Mouse (Mus musculus) adrenal gland, adult (tissue): ENCODE data around the gene Ssc5d.

Experiments
- DNase-seq, 2 experiments: peaks; one replicate each; pipeline ENCODE4 v3.0.0; 2022 to 2023; ENCODE audit warnings: low spot score in 1 of 2; ENCODE audit not compliant: inconsistent age in 2 of 2

Gene Ssc5d

GRCm38 (mm10) chr7:4919096-4919495 lies 6.5 kb upstream of the Ssc5d start:
- DNase-seq = no peak

GRCm38 (mm10) chr7:4919971-4920370 lies 5.6 kb upstream of the Ssc5d start:
- DNase-seq = no peak

- no peak for DNase-seq
Observed at GRCm38 (mm10) chr7:4920496-4920895, 5.1 kb upstream of the Ssc5d start.

- DNase-seq = peak in 1 of 2 experiments; percentile 44
Observed at GRCm38 (mm10) chr7:4920976-4921823, 4.4 kb upstream of the Ssc5d start.

- no peak for DNase-seq
Observed at GRCm38 (mm10) chr7:4921824-4922482, 3.6 kb upstream of the Ssc5d start, which contains the start of gene Nat14. Gene Nat14 (plus strand): TSS chr7:4922028.

DNA sequence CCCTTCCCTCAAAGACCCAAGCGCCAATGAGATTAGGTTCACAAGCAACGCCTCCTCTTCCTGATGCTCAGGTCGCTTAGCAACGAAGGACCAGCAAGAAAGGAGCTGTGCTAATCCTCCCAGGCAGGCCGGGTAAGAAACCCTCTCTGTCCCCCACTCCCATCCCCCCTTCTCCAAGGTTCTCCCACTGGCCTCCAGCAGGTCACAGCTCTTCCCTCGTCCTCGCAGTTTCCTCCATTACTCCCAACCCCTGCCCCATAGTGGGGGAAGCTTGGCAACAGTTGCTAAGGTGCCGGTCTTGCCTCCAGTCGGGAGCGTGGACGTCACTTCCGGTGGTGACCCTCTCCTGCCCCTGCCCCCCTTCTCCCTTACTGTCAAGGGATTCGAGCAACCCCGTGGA lies 3.1 kb upstream of the Ssc5d start:
- peak; percentile 78 to 88 for DNase-seq

DNA sequence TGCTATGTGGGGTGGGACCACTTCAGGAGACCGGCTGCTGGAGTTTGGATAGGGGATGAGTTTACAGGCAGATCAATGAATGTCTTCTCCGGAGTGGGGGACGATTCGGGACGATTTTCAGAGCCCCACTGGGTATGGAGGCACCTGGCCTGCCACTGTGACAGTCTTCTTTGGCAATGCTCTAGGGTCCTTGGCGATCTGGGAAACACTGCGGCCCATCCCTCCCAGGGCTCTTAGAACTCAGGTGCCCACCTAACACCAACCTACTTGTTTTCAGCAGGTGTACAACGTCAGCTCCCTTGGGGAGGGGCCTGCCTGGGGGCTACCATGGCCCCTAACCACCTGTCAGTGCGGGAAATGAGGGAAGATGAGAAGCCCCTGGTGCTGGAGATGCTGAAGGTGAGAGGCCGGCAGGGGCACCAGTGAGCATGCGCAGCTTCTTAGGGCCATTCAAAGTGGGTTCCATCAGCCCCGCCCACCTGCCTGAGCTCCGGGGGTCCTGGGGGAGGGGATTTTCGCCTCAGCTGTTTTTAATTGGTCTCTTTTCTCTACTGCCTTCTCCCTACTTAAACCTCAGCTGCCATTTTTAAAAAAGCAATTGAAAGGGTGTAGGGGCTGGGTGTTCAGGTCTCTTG lies 2.5 kb upstream of the Ssc5d start:
- DNase-seq = peak in 1 of 2 experiments; percentile 77

DNA sequence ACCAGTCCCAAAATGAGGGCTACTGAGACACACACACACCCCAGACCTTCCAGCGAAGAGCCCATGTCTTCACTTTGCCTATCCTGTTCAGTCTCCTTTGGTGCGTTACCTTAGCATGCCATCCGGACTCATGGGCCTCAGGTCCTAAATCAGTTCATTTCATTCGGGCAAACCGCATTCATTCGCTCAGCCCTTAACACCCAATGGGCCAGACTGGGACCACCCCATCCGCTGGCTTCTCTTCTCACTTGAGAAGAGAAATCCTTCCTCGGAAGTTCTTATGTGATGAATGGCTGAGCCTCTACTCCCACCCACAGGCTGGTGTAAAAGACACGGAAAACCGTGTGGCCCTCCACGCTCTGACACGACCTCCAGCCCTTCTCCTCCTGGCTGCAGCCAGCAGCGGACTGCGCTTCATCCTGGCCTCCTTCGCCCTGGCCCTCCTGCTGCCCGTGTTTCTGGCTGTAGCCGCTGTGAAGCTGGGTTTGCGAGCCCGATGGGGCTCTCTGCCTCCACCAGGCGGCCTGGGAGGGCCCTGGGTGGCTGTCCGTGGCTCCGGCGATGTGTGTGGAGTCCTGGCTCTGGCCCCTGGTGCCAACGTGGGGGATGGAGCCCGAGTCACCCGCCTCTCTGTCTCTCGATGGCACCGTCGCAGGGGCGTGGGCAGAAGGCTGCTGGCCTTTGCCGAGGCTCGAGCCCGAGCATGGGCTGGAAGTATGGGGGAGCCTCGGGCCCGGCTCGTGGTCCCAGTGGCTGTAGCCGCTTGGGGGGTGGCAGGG lies 1.8 kb upstream of the Ssc5d start:
- DNase-seq = peak; percentile 72 to 83

DNA sequence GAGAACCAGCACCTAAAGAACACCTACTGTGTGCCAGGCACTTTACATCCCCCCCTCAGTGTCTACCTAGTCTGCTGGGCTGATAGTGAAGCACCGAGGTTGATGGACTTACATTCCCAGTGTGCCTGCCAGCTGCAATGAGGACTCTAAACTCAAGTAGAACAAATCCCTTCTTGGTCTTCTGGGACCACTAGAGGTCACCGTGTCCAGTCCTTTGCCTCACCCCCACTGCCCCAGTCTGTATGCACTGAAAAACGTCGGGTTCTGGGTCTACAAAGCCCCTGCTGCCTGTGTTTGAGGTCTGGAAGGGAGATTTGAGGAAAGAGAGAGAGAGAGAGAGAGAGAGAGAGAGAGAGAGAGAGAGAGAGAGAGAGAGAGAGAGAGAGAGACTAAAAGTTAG lies 1.1 kb upstream of the Ssc5d start:
- DNase-seq = peak in 1 of 2 experiments; percentile 53

DNA sequence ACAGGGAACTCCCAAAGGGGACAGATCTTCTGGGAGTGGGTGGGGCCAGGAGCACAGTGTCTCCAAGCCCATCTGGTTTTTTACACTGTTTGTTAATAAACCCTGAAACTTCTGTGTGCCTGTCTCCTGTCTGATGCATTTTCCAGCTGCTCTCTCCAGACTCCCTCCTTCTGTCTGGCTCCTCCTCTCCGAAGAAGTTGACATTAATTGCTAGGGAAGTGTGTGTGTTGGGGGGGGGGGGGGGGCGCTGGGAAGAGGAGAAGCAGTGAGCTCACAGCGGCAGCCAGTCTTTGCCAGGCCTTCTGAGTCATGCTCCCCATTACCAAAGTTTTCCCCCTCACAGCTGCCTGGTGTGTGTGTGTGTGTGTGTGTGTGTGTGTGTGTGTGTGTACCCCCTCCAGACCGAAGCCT lies 689 bp upstream of the Ssc5d start:
- peak; percentile 63 to 73 for DNase-seq

DNA sequence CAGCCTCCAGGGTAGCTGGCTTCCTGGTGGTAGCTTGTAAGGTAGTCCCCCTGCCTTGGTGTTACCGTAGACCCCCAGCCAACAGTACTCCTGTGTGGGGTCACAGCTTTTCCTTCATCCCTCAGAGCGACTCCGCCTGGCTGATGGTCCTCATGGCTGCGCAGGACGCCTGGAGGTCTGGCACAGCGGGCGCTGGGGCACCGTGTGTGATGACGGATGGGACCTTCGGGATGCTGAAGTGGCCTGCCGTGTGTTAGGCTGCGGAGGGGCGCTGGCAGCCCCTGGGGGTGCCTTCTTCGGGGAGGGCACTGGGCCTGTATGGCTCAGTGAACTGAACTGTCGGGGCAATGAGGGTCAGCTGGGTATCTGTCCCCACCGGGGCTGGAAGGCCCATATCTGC lies 1.3 kb downstream of the Ssc5d start:
- DNase-seq = no peak

GRCm38 (mm10) chr7:4927711-4928110 lies 2.1 kb downstream of the Ssc5d start:
- no peak for DNase-seq

DNA sequence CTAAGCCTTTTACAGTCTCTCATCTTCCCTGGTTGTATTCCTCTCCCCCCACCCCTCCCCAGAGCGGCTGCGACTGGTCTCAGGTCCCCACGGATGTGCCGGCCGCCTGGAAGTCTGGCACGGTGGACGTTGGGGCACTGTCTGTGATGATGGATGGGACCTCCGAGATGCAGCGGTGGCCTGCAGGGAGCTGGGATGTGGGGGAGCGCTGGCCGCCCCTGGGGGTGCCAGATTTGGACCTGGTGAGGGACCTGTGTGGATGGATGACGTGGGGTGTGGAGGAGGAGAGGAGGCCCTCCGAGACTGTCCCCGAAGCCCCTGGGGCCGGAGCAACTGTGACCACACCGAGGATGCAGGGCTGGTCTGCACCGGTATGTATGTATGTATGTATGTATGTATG lies 2.7 kb downstream of the Ssc5d start:
- DNase-seq = no peak

DNA sequence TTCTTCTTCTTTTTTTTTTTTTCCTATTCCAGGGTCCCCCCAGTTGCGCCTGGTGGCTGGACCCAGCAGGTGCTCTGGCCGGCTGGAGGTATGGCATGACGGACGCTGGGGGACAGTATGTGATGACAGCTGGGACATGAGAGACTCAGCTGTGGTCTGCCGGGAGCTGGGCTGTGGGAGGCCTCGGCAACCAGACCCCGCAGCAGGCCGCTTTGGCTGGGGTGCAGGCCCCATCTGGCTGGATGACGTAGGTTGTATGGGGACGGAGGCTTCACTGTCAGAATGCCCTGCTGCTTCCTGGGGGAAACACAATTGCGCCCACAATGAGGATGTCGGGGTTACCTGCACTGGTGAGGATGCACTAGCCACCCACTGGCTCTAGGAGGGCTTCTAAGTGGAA lies 7.5 kb downstream of the Ssc5d start:
- DNase-seq = no peak

- peak; percentile 47 to 71 for DNase-seq
Observed at GRCm38 (mm10) chr7:4934160-4934914, 8.8 kb downstream of the Ssc5d start.

DNA sequence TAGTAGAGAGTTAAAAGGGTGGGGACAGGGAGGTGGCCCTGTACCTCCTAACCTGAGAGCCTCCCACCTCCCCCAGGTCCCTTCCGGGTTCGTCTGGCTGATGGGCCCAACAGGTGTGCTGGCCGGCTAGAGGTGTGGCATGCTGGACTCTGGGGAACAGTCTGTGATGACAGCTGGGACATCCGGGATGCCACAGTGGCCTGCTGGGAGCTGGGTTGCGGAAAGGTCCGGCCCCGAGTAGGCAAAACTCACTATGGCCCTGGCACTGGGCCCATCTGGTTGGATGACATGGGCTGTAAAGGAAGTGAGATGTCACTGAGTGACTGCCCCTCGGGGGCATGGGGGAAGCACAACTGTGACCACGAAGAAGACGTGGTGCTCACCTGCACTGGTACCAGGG lies 11.2 kb downstream of the Ssc5d start:
- DNase-seq = peak in 1 of 2 experiments; percentile 13

GRCm38 (mm10) chr7:4937392-4937791 lies 11.8 kb downstream of the Ssc5d start:
- no peak for DNase-seq

DNA sequence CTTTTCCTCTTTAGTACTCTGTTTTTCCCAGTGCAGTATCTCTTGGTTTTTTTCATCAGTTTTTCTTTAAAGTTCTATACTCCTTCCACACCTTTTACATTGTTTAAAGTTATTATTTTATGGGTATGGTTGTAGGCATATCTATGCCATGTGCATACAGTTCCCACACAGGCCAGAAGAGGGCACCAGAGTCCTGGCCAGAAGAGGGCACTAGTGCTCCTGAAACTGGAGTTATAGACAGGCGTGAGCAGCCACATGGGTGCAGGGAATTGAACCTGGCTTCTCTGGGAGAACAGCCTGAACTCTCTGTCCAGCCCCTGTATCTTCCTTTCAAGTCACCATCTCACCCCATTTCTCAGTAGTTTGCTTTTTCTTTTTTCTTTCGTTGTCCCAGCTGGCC lies 12.9 kb downstream of the Ssc5d start:
- DNase-seq = peak; percentile 72 to 91

DNA sequence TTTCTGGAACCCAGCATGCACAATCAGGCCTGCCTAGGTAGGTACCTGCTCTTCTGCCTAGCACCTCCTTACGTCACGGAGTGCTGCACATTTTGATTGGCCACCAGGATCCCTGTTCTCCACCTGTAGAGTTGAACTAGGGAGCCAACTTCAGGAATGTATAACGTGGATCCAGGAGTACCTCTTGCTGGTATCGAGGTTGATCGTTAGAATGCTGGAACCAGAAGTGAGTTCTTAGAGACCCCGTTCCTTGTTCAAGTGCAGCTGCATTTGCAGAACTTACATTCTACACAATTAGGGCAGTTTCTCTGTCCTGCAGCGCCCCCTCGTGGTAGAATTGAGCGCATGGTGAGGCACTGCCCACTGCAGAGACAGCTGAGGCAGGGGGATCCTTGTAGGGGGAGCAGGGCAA lies 14.5 kb downstream of the Ssc5d start:
- peak; percentile 82 to 96 for DNase-seq

DNA sequence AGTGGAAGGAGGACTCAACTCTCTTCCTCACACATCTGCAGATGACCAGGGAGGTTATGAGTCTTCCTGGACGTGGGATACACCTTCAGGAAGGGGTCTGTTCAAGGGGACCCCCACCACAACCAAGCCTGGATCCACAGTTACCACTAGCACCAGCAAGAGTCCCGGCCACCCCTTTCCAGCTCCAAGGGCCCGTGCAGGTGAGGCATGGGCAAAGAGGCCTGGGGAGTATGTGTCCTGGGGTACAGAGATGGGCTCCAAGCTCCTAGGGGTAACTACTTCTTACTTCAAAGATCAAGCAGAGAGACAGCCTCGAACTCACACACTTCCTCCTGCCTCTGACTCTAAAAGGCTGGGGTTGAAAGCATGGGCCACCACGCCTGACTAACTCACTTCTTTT lies 17.1 kb downstream of the Ssc5d start:
- DNase-seq = no peak
